Mouse (Mus musculus) regulatory T cell (primary cell): ENCODE measurements at regions not wholly inside any gene's neighbourhood (a gene's known extent, or its start where the extent isn't known, plus 50 kb on each side); places are given as distances from the start of the nearest gene placed in this dataset.

Source experiments
- in situ Hi-C: fragments of 300-600 bp; cut with MboI, MseI; formaldehyde crosslinking; loops from one replicate; pipeline ENCODE4 v1.15.1; 2025; ENCODE audit warnings: high pct_unique_total_duplicates

- in situ Hi-C loops = no loop called here
These were observed 1359.0 kb upstream of the Nudt12 start for GRCm38 (mm10) chr17:60372206-60372605.

GRCm38 (mm10) chr17:60355411-60355810 lies 1342.2 kb upstream of the Nudt12 start:
- in situ Hi-C loops = no loop called here

- in situ Hi-C loops = loop anchor here (5.0 kb wide), 1 partner anchor 87 kb away; no protein-coding TSS in a partner anchor
These were observed 1331.5 kb upstream of the Nudt12 start for GRCm38 (mm10) chr17:60344656-60345055.

- in situ Hi-C loops = no loop called here
These were observed 1324.5 kb upstream of the Nudt12 start for GRCm38 (mm10) chr17:60337680-60338079.

GRCm38 (mm10) chr17:60321046-60321445 lies 1307.9 kb upstream of the Nudt12 start:
- in situ Hi-C loops = no loop called here
